Mouse (Mus musculus): ENCODE results near the gene Strn. TPM values are rescaled to one million over a fixed set of nuclear protein-coding genes. Genes with fewer than 3 reads are reported as not detected.

Gene Strn
- 6.0 and 6.4 TPM in 2 replicates for polyA plus RNA-seq (2012; rRNA removed)

GRCm38 (mm10) chr17:78737096-78737495 is at the start of gene Strn:
Gene Strn (minus strand): TSS chr17:78737196.
- no peak for TF ChIP-seq CTCF (IDR thresholded peaks at IDR 0.05; ENCODE audit: extremely low read depth, insufficient read depth, insufficient read length, insufficient replicate concordance)
- TF ChIP-seq POLR2A (IDR thresholded peaks at IDR 0.05; ENCODE audit: low read depth, low read length): no peak
- H3K27ac ChIP-seq (ENCODE audit: insufficient read depth, low read length): peak within 1 kb of the TSS; percentile 94
- 42% methylated on average over 4 of the region's 4 CpGs for WGBS

GRCm38 (mm10) chr17:78778765-78779164 is 41.8 kb upstream of the Strn start:
- Histone ChIP-seq H3K36me3 (ENCODE audit: control insufficient read depth, insufficient read depth, low read length) (peaks cover 9% of the 10 kb centered on the region), H3K4me1 (ENCODE audit: control insufficient read depth, insufficient read depth, insufficient read length) (no peaks in the 10 kb centered on the region), H3K4me3 (ENCODE audit: extremely low read depth, insufficient read depth, insufficient read length) (no peak overlapping the region), H3K27ac (ENCODE audit: insufficient read depth, low read length) (no peak overlapping the region), H3K27me3 (ENCODE audit: control insufficient read depth, insufficient read depth, low read length) (no peaks in the 10 kb centered on the region)
- no peak for DNase-seq (ENCODE audit: low read depth in 1 of 2, low spot score in 2 of 2)
- TF ChIP-seq POLR2A (IDR thresholded peaks at IDR 0.05; ENCODE audit: low read depth, low read length) (no peak), CTCF (IDR thresholded peaks at IDR 0.05; ENCODE audit: extremely low read depth, insufficient read depth, insufficient read length, insufficient replicate concordance) (no peak)
- WGBS: 92% methylated on average over 1 of the region's 1 CpGs

More at GRCm38 (mm10) chr17:78737096-78737495, at the start of gene Strn:
- Histone ChIP-seq H3K27me3 (ENCODE audit: control insufficient read depth, insufficient read depth, low read length) (no peaks in the 10 kb centered on the region), H3K4me3 (ENCODE audit: extremely low read depth, insufficient read depth, insufficient read length) (peak within 1 kb of the TSS; percentile 92), H3K4me1 (ENCODE audit: control insufficient read depth, insufficient read depth, insufficient read length) (peaks cover 2% of the 10 kb centered on the region; the same call in 1 of the 2 replicates), H3K36me3 (ENCODE audit: control insufficient read depth, insufficient read depth, low read length) (no peaks in the 10 kb centered on the region)
- DNase-seq (ENCODE audit: low read depth in 1 of 2, low spot score in 2 of 2): no peak

- Histone ChIP-seq H3K4me1 (ENCODE audit: control insufficient read depth, insufficient read depth, insufficient read length) (no peaks in the 10 kb centered on the region), H3K4me3 (ENCODE audit: extremely low read depth, insufficient read depth, insufficient read length) (no peak overlapping the region), H3K27me3 (ENCODE audit: control insufficient read depth, insufficient read depth, low read length) (no peaks in the 10 kb centered on the region), H3K36me3 (ENCODE audit: control insufficient read depth, insufficient read depth, low read length) (peaks cover 33% of the 10 kb centered on the region), H3K27ac (ENCODE audit: insufficient read depth, low read length) (no peak overlapping the region)
- no peak for TF ChIP-seq CTCF (IDR thresholded peaks at IDR 0.05; ENCODE audit: extremely low read depth, insufficient read depth, insufficient read length, insufficient replicate concordance)
- TF ChIP-seq POLR2A (IDR thresholded peaks at IDR 0.05; ENCODE audit: low read depth, low read length): no peak
- no peak for DNase-seq (ENCODE audit: low read depth in 1 of 2, low spot score in 2 of 2)
- WGBS: 88% methylated on average over 2 of the region's 2 CpGs
Measured at GRCm38 (mm10) chr17:78772317-78772716, 35.3 kb upstream of the Strn start.

GRCm38 (mm10) chr17:78770932-78771331 is 33.9 kb upstream of the Strn start:
- Histone ChIP-seq H3K27ac (ENCODE audit: insufficient read depth, low read length) (no peak overlapping the region), H3K36me3 (ENCODE audit: control insufficient read depth, insufficient read depth, low read length) (peaks cover 34% of the 10 kb centered on the region), H3K4me3 (ENCODE audit: extremely low read depth, insufficient read depth, insufficient read length) (no peak overlapping the region), H3K4me1 (ENCODE audit: control insufficient read depth, insufficient read depth, insufficient read length) (no peaks in the 10 kb centered on the region), H3K27me3 (ENCODE audit: control insufficient read depth, insufficient read depth, low read length) (no peaks in the 10 kb centered on the region)
- WGBS: 90% methylated on average over 7 of the region's 7 CpGs
- DNase-seq (ENCODE audit: low read depth in 1 of 2, low spot score in 2 of 2): no peak
- TF ChIP-seq POLR2A (IDR thresholded peaks at IDR 0.05; ENCODE audit: low read depth, low read length): no peak
- TF ChIP-seq CTCF (IDR thresholded peaks at IDR 0.05; ENCODE audit: extremely low read depth, insufficient read depth, insufficient read length, insufficient replicate concordance): no peak

- 89% methylated on average over 3 of the region's 3 CpGs for WGBS
- no peak overlapping the region for H3K27ac ChIP-seq (ENCODE audit: insufficient read depth, low read length)
Measured at GRCm38 (mm10) chr17:78769341-78769740, 32.3 kb upstream of the Strn start.

GRCm38 (mm10) chr17:78768937-78769336 is 31.9 kb upstream of the Strn start:
- H3K4me3 ChIP-seq (ENCODE audit: extremely low read depth, insufficient read depth, insufficient read length): no peak overlapping the region
- TF ChIP-seq POLR2A (IDR thresholded peaks at IDR 0.05; ENCODE audit: low read depth, low read length) (no peak), CTCF (IDR thresholded peaks at IDR 0.05; ENCODE audit: extremely low read depth, insufficient read depth, insufficient read length, insufficient replicate concordance) (no peak)
- 81% methylated on average over 2 of the region's 2 CpGs for WGBS
- no peaks in the 10 kb centered on the region for H3K27me3 ChIP-seq (ENCODE audit: control insufficient read depth, insufficient read depth, low read length)
- DNase-seq (ENCODE audit: low read depth in 1 of 2, low spot score in 2 of 2): no peak
- H3K36me3 ChIP-seq (ENCODE audit: control insufficient read depth, insufficient read depth, low read length): peaks cover 39% of the 10 kb centered on the region
- no peaks in the 10 kb centered on the region for H3K4me1 ChIP-seq (ENCODE audit: control insufficient read depth, insufficient read depth, insufficient read length)
- no peak overlapping the region for H3K27ac ChIP-seq (ENCODE audit: insufficient read depth, low read length)

More at GRCm38 (mm10) chr17:78769341-78769740, 32.3 kb upstream of the Strn start:
- Histone ChIP-seq H3K36me3 (ENCODE audit: control insufficient read depth, insufficient read depth, low read length) (peaks cover 35% of the 10 kb centered on the region), H3K4me1 (ENCODE audit: control insufficient read depth, insufficient read depth, insufficient read length) (no peaks in the 10 kb centered on the region), H3K27me3 (ENCODE audit: control insufficient read depth, insufficient read depth, low read length) (no peaks in the 10 kb centered on the region), H3K4me3 (ENCODE audit: extremely low read depth, insufficient read depth, insufficient read length) (no peak overlapping the region)
- TF ChIP-seq POLR2A (IDR thresholded peaks at IDR 0.05; ENCODE audit: low read depth, low read length) (no peak), CTCF (IDR thresholded peaks at IDR 0.05; ENCODE audit: extremely low read depth, insufficient read depth, insufficient read length, insufficient replicate concordance) (no peak)
- DNase-seq (ENCODE audit: low read depth in 1 of 2, low spot score in 2 of 2): no peak

GRCm38 (mm10) chr17:78767546-78767945 is 30.6 kb upstream of the Strn start:
- DNase-seq (ENCODE audit: low read depth in 1 of 2, low spot score in 2 of 2): no peak
- no peaks in the 10 kb centered on the region for H3K4me1 ChIP-seq (ENCODE audit: control insufficient read depth, insufficient read depth, insufficient read length)
- H3K27me3 ChIP-seq (ENCODE audit: control insufficient read depth, insufficient read depth, low read length): no peaks in the 10 kb centered on the region
- no peak for TF ChIP-seq POLR2A (IDR thresholded peaks at IDR 0.05; ENCODE audit: low read depth, low read length)
- TF ChIP-seq CTCF (IDR thresholded peaks at IDR 0.05; ENCODE audit: extremely low read depth, insufficient read depth, insufficient read length, insufficient replicate concordance): no peak
- 90% methylated on average over 8 of the region's 8 CpGs for WGBS
- no peak overlapping the region for H3K27ac ChIP-seq (ENCODE audit: insufficient read depth, low read length)
- no peak overlapping the region for H3K4me3 ChIP-seq (ENCODE audit: extremely low read depth, insufficient read depth, insufficient read length)
- peaks cover 39% of the 10 kb centered on the region for H3K36me3 ChIP-seq (ENCODE audit: control insufficient read depth, insufficient read depth, low read length)
